Mouse (Mus musculus) limb, embryonic 11.5 days (tissue): ENCODE results near the gene Stx4a. TPM values are rescaled to one million over a fixed set of nuclear protein-coding genes. Genes with fewer than 3 reads are reported as not detected.

Source experiments
- ATAC-seq: fragments of 200-750 bp; cut with Nextera tagmentation; 2 replicates; pipeline ENCODE4 v1.8.0; 2017; ENCODE audit warnings: low read depth; ENCODE audit not compliant: insufficient number of reproducible peaks, low FRiP score, low TSS enrichment
- DNase-seq: peaks from one replicate; pipeline ENCODE4 v3.0.0-alpha.2; 2015; ENCODE audit warnings: low spot score
- H3K27ac ChIP-seq: fragments of 300-500 bp; sonication (generic); replicated peaks from 2 replicates; pipeline ENCODE4 v1.5.1; 2014; ENCODE audit warnings: low read depth, mild to moderate bottlenecking, low read length
- H3K27me3 ChIP-seq: fragments of 300-500 bp; sonication (generic); 2 replicates; pipeline ENCODE4 v1.6.1; 2014; ENCODE audit warnings: mild to moderate bottlenecking, low read length, mixed read lengths; ENCODE audit not compliant: control insufficient read depth, insufficient read depth
- H3K36me3 ChIP-seq: fragments of 300-500 bp; sonication (generic); 2 replicates; pipeline ENCODE4 v1.6.1; 2014; ENCODE audit warnings: mild to moderate bottlenecking, low read length, moderate library complexity, mixed read lengths; ENCODE audit not compliant: control insufficient read depth, insufficient read depth
- H3K4me1 ChIP-seq: fragments of 300-500 bp; sonication (generic); 2 replicates; pipeline ENCODE4 v1.6.1; 2014; ENCODE audit warnings: low read length, mixed read lengths; ENCODE audit not compliant: control insufficient read depth, insufficient read depth
- H3K4me2 ChIP-seq: fragments of 300-500 bp; sonication (generic); 2 replicates; pipeline ENCODE4 v1.6.1; 2014; ENCODE audit warnings: low read depth, mild to moderate bottlenecking, moderate library complexity; ENCODE audit not compliant: severe bottlenecking
- H3K4me3 ChIP-seq: fragments of 300-500 bp; sonication (generic); 2 replicates; pipeline ENCODE4 v1.5.1; 2014; ENCODE audit warnings: low read depth, low read length
- H3K9ac ChIP-seq: fragments of 300-500 bp; sonication (generic); 2 replicates; pipeline ENCODE4 v1.6.1; 2014; ENCODE audit warnings: mild to moderate bottlenecking, low read length
- H3K9me3 ChIP-seq: fragments of 300-500 bp; sonication (generic); 2 replicates; pipeline ENCODE4 v1.6.1; 2016; ENCODE audit warnings: low read length; ENCODE audit not compliant: control insufficient read depth
- WGBS: fragments of 180-500 bp; shearing (Covaris S2); extraction: QIAGEN DNeasy Blood & Tissue Kit; methylation state at CpG from one replicate; pipeline ENCODE4 v1.1.7; 2014; 5-methylcytosine and 5-hydroxymethylcytosine counted together
- polyA plus RNA-seq: library from polyadenylated mRNA; unstranded; fragments of >200 nt; fragmentation: Nextera tagmentation; extraction: Ambion mirVana; gene quantifications from 2 replicates; pipeline ENCODE4 v1.2.1, GENCODE M21; 2014

Gene Stx4a
- polyA plus RNA-seq, 1 experiment from 2014 or later: 17.3 TPM

DNA sequence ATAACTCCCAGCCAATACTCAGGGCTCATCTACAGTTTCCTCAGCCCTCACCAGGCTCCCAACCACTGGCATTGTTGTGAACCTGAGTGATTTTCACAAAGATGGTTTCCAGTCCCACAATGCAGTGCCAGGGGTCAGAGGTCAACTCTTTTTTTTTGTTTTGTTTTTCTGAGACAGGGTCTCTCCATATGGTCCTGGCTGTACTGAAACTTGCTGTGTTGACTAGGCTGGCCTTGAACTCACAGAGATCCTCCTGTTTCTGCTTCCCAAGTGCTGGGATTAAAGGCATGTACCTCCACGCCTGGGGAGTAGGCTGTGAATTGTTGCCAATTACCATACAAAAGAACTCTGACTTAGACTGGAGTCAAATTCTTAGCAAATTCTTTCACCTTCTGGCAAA lies 14.2 kb upstream of the Stx4a start:
- H3K27ac ChIP-seq: no peak overlapping the region
- H3K4me2 ChIP-seq: no peak overlapping the region
- no peaks in the 10 kb centered on the region for H3K4me1 ChIP-seq
- H3K9ac ChIP-seq: no peak overlapping the region
- H3K4me3 ChIP-seq: no peak overlapping the region
- no peaks in the 10 kb centered on the region for H3K36me3 ChIP-seq
- 89% methylated on average over 1 of the region's 1 CpGs for WGBS
- H3K27me3 ChIP-seq: no peaks in the 10 kb centered on the region
- DNase-seq: no peak
- no peak for ATAC-seq
- no peaks in the 10 kb centered on the region for H3K9me3 ChIP-seq

GRCm38 (mm10) chr7:127810650-127811049 lies 13.4 kb upstream of the Stx4a start:
- no peaks in the 10 kb centered on the region for H3K36me3 ChIP-seq
- DNase-seq (no peak), ATAC-seq (no peak)
- no peak overlapping the region for H3K9ac ChIP-seq
- no peaks in the 10 kb centered on the region for H3K27me3 ChIP-seq
- no peaks in the 10 kb centered on the region for H3K9me3 ChIP-seq
- no peak overlapping the region for H3K27ac ChIP-seq
- no peaks in the 10 kb centered on the region for H3K4me1 ChIP-seq
- no peak overlapping the region for H3K4me3 ChIP-seq
- no peak overlapping the region for H3K4me2 ChIP-seq
- WGBS: 76% methylated on average over 10 of the region's 10 CpGs

- 76% methylated on average over 4 of the region's 4 CpGs for WGBS
- Histone ChIP-seq H3K27ac (no peak overlapping the region), H3K36me3 (no peaks in the 10 kb centered on the region), H3K4me3 (no peak overlapping the region), H3K4me2 (no peak overlapping the region), H3K9me3 (no peaks in the 10 kb centered on the region), H3K27me3 (no peaks in the 10 kb centered on the region), H3K4me1 (no peaks in the 10 kb centered on the region), H3K9ac (no peak overlapping the region)
- DNase-seq (no peak), ATAC-seq (no peak)
Observed at GRCm38 (mm10) chr7:127811240-127811639, 12.9 kb upstream of the Stx4a start.

DNA sequence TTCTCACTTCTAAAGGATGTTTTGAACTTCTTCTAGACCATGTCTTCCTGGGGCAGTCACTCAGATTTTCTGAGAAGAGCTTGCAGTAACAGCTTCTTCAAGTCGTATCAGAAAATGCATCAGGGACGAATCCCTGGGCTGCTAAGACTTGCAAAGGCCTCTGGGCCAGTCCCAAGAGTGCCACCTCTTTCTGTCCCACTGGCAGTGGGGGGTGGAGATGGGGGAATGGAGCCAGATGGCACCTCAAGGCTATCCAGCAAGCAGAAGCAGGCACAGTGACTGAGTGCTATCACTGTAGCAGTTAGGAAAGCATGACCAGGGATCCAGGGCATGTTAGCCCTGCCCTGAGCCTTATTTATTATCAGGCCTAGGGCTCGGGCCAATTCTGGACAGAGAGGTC lies 11.8 kb upstream of the Stx4a start:
- DNase-seq (no peak), ATAC-seq (no peak)
- Histone ChIP-seq H3K36me3 (no peaks in the 10 kb centered on the region), H3K9me3 (no peaks in the 10 kb centered on the region), H3K4me2 (no peak overlapping the region), H3K27me3 (no peaks in the 10 kb centered on the region), H3K4me3 (no peak overlapping the region), H3K9ac (no peak overlapping the region), H3K4me1 (no peaks in the 10 kb centered on the region), H3K27ac (no peak overlapping the region)
- WGBS: 82% methylated on average over 3 of the region's 3 CpGs

GRCm38 (mm10) chr7:127813821-127814220 lies 10.3 kb upstream of the Stx4a start:
- H3K4me3 ChIP-seq: no peak overlapping the region
- H3K27me3 ChIP-seq: no peaks in the 10 kb centered on the region
- no peak overlapping the region for H3K4me2 ChIP-seq
- WGBS: 81% methylated on average over 4 of the region's 4 CpGs
- no peak overlapping the region for H3K27ac ChIP-seq
- DNase-seq (no peak), ATAC-seq (no peak)
- H3K9me3 ChIP-seq: no peaks in the 10 kb centered on the region
- no peak overlapping the region for H3K9ac ChIP-seq
- H3K4me1 ChIP-seq: no peaks in the 10 kb centered on the region
- H3K36me3 ChIP-seq: no peaks in the 10 kb centered on the region

DNA sequence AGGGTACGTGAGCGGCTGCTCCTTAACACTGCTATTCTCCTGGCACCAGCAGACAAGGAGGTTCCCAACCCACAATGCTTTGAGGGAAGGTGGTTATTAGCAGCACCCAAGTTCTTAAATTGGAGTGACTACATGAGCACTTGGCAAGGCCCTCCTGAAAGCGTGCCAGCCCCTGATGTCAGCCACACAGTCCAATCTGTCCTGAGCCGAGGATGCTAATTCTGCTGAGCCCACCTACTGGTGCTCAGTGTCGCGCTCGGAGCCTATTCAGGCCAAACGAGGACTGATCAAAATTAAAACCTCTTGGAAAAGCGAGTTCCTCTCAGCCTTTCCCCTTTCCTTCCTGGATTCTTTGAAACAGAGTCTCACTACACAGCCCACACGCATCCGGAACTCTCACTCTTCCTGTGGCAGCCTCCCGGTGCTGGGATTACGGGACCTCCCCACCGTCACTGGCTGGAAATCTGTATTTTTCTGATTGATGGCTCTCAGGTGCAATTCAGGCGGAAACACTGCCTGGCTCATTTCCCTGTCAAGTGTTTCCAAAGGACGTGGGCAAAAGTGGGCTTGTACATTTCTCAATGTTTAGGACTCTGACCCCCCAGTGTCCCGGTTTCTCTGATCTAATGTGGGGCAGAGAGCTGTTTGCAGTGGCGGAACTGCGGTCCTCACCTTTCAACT lies 9.7 kb upstream of the Stx4a start:
- Histone ChIP-seq H3K4me1 (no peaks in the 10 kb centered on the region), H3K27ac (no peak overlapping the region), H3K27me3 (no peaks in the 10 kb centered on the region), H3K4me3 (no peak overlapping the region), H3K36me3 (no peaks in the 10 kb centered on the region), H3K9ac (no peak overlapping the region), H3K4me2 (no peak overlapping the region), H3K9me3 (no peaks in the 10 kb centered on the region)
- WGBS: 85% methylated on average over 19 of the region's 19 CpGs
- DNase-seq (no peak), ATAC-seq (no peak)

DNA sequence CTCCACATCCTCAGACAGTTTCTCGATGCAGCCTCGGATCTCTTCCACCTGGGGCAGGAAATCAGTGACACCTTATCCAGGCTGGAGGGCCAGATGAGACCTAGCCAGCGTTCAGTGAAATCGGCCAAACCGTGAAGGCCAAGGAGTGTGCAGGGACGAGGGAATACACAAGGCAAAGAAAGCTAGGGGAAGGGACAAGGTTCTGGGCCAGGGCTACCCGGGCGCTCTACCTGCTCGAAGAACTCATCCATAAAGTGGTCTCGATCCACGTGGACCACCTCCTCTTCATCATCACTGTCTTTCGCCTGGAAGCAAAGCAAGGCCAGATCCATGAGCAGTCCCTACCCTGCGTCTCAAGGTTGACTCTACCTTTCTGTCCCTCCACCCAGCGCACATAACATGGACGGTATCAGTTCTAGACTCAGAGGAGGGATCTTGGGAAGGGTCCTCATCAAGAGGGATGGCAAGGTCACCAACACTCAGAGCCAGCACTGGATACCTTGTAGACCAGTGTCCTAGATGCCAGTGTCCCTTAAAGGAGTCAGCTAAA lies 8.9 kb upstream of the Stx4a start:
- Histone ChIP-seq H3K27ac (no peak overlapping the region), H3K4me1 (no peaks in the 10 kb centered on the region), H3K4me2 (no peak overlapping the region), H3K9ac (no peak overlapping the region), H3K9me3 (no peaks in the 10 kb centered on the region), H3K27me3 (no peaks in the 10 kb centered on the region), H3K4me3 (no peak overlapping the region), H3K36me3 (no peaks in the 10 kb centered on the region)
- 84% methylated on average over 15 of the region's 15 CpGs for WGBS
- no peak for ATAC-seq
- no peak for DNase-seq

DNA sequence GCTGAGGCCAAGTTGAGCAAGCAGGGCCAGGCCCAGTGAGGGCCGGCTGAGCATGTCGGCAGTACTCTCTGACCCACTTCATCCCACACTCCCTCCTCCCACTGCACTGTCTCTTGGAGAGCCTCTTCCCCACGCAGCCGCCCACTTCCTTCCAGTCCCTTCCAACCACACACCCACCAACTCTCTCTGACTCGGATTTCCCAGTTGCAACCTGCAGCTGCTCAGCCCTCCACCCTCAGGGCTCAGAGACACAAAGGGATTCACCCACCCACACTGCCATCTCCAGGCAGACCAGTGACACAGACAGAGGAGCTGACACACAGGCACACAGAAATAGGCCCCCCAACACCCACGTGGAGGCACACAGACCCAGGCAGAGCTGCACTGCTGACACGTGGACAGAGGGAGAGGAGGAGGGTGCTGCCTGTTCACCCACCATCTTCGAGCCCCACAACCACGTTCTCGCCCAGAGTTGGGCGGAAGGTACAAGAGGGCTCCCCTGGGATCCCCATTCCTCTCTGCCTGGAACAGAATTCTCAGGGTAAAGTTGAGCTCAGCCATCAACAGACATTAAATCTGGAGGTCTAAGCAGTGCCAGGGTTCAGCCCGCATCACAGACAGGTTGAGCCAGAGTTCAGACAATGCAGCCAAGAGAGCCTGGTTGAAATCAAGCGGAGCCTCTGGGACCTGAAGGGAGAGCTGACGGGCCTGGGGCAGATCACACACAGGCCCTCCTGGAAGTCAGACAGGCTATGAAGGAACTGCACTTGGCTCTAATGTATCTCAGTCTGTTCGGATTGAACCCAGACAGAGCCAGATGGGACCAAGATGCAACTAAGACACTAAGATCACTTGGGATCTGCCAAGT lies 7.9 kb upstream of the Stx4a start:
- DNase-seq: no peak
- Histone ChIP-seq H3K27ac (no peak overlapping the region), H3K4me3 (no peak overlapping the region), H3K36me3 (no peaks in the 10 kb centered on the region), H3K27me3 (no peaks in the 10 kb centered on the region), H3K4me1 (no peaks in the 10 kb centered on the region), H3K9ac (no peak overlapping the region; the same call in 1 of the 2 replicates), H3K9me3 (no peaks in the 10 kb centered on the region), H3K4me2 (no peak overlapping the region)
- no peak for ATAC-seq
- 76% methylated on average over 14 of the region's 15 CpGs for WGBS
